ENCODE assay signal across 29 mouse cellular contexts in genomic region chr8:122104658-122105057, GRCm38 (mm10).
"Had no signal": no experiment of that assay in that cellular context is flagged by ENCODE, and none has a peak within 500 bp of the region (broad histone marks: within the 10 kb centered on the region; RNA-seq: fewer than 3 reads in every experiment).

No protein-coding gene starts in this region.

- H3K4me3 ChIP-seq: gastrocnemius, adult 2 months; heart, embryonic 13.5 days; heart, embryonic 15.5 days; hindbrain, embryonic 10.5 days; hindbrain, embryonic 12.5 days; intestine, embryonic 15.5 days; kidney, embryonic 15.5 days; limb, embryonic 10.5 days; limb, embryonic 12.5 days; liver, embryonic 13.5 days; liver, embryonic 15.5 days had no signal

- H3K9me3 ChIP-seq: heart, embryonic 13.5 days; heart, embryonic 15.5 days; hindbrain, embryonic 10.5 days; hindbrain, embryonic 12.5 days; intestine, embryonic 15.5 days; kidney, embryonic 15.5 days; limb, embryonic 10.5 days; limb, embryonic 12.5 days; liver, embryonic 13.5 days; liver, embryonic 15.5 days had no signal

- DNase-seq: gastrocnemius, adult 2 months; gastrocnemius, postnatal 10 days; gastrocnemius, postnatal 25 days; heart, adult 18-20 months; heart, postnatal 14 days; heart, postnatal 4 days; kidney, adult 18-20 months; kidney, adult 8-10 months; kidney, postnatal 14 days; kidney, postnatal 36 days; layer of hippocampus, adult 9-11 months; layer of hippocampus, postnatal 36 days; liver; liver, embryonic 13.5 days; liver, postnatal 0 days had no signal

- H3K36me3 ChIP-seq: heart, embryonic 13.5 days; heart, embryonic 15.5 days; hindbrain, embryonic 10.5 days; hindbrain, embryonic 12.5 days; intestine, embryonic 15.5 days; kidney, embryonic 15.5 days; limb, embryonic 10.5 days; limb, embryonic 12.5 days; liver, embryonic 13.5 days; liver, embryonic 15.5 days had no signal

- H3K27ac ChIP-seq: gastrocnemius, adult 2 months; hindbrain, embryonic 10.5 days; hindbrain, embryonic 12.5 days; hindbrain, embryonic 14.5 days; intestine, embryonic 15.5 days; kidney, postnatal 0 days; limb, embryonic 10.5 days; limb, embryonic 12.5 days; liver, embryonic 13.5 days; liver, embryonic 15.5 days had no signal

- H3K27me3 ChIP-seq: hindbrain, embryonic 12.5 days; intestine, embryonic 15.5 days; kidney, embryonic 15.5 days; liver, embryonic 15.5 days had no signal

- ATAC-seq: hindbrain, embryonic 16.5 days; inflammation-experienced regulatory T-cells, adult 6 months; intestine, embryonic 15.5 days; intestine, postnatal 0 days; liver, postnatal 0 days had no signal

- H3K4me1 ChIP-seq: liver, embryonic 15.5 days had no signal
